Comparison of ENCODE assay signal across 1 mouse cellular context in genomic region chr3:96293787-96294186, GRCm38 (mm10).
TF ChIP-seq lines count a peak whose summit lies in the region.

TSS of gene Fcgr1 (minus strand) at chr3:96293969.

TF ChIP-seq in MEL, 35 proteins besides CTCF, POLR2A, EP300 and RAD21 (continued from another document):
- TF ChIP-seq ZMIZ1 (IDR thresholded peaks at IDR 0.05; ENCODE audit: low read depth, low read length) = peak; percentile 0; the same call in 1 of the 2 replicates
- TF ChIP-seq CHD1 (IDR thresholded peaks at IDR 0.05; ENCODE audit: low read depth, low read length) = no peak
- TF ChIP-seq BHLHE40 (IDR thresholded peaks at IDR 0.05; ENCODE audit: borderline replicate concordance, low read depth, low read length) = no peak
- TF ChIP-seq KAT2A (conservative IDR thresholded peaks at IDR 0.05; ENCODE audit: low read depth, low read length) = no peak; the same call in 1 of the 2 replicates
- TF ChIP-seq SIN3A (IDR thresholded peaks at IDR 0.05; ENCODE audit: low read length) = peak; percentile 85
- peak; percentile 98 for TF ChIP-seq RCOR1 (IDR thresholded peaks at IDR 0.05; ENCODE audit: low read depth, low read length)
- TF ChIP-seq ETS1 (IDR thresholded peaks at IDR 0.05; ENCODE audit: low read depth, low read length) = peak; percentile 92
- peak; percentile 90 for TF ChIP-seq MXI1 (IDR thresholded peaks at IDR 0.05; ENCODE audit: low read depth, low read length)
